In genomic region chr1:180098426-180098825, GRCm38 (mm10) we compare ENCODE assay signal across 25 mouse cellular contexts.
"Had no signal": no experiment of that assay in that cellular context is flagged by ENCODE, and none has a peak within 500 bp of the region (broad histone marks: within the 10 kb centered on the region; RNA-seq: fewer than 3 reads in every experiment).

No protein-coding gene starts in this region.

- DNase-seq: cerebellum, adult 9-10 months; cerebellum, adult 9-11 months; cerebellum, postnatal 10 days; cerebellum, postnatal 14 days; cerebellum, postnatal 25 days; cerebellum, postnatal 36 days; embryo, embryonic 11 days; forebrain, postnatal 0 days; gastrocnemius, adult 2 months; gastrocnemius, postnatal 10 days; gastrocnemius, postnatal 14 days; gastrocnemius, postnatal 25 days; gastrocnemius, postnatal 36 days; heart, adult 11 months; heart, adult 18-20 months; heart, adult 2 months had no signal

- H3K4me3 ChIP-seq: embryonic facial prominence, embryonic 10.5 days; embryonic facial prominence, embryonic 12.5 days; embryonic facial prominence, embryonic 13.5 days; embryonic facial prominence, embryonic 15.5 days; erythroblast, embryonic 14.5 days; forebrain, embryonic 10.5 days; forebrain, embryonic 12.5 days; forebrain, embryonic 13.5 days; forebrain, embryonic 15.5 days; gastrocnemius, adult 2 months; heart, adult 2 months had no signal

- H3K27me3 ChIP-seq: embryonic facial prominence, embryonic 12.5 days; embryonic facial prominence, embryonic 13.5 days; embryonic facial prominence, embryonic 15.5 days; forebrain, embryonic 12.5 days; forebrain, embryonic 13.5 days; forebrain, embryonic 15.5 days had no signal

- H3K4me2 ChIP-seq: embryonic facial prominence, embryonic 12.5 days; embryonic facial prominence, embryonic 13.5 days; embryonic facial prominence, embryonic 15.5 days; forebrain, embryonic 12.5 days; forebrain, embryonic 13.5 days; forebrain, embryonic 15.5 days had no signal
